Mouse (Mus musculus) urinary bladder, postnatal 4 days (tissue): Measurements from ENCODE around the gene Klhl2.

ENCODE experiments used
- DNase-seq, 2 experiments: peaks; one replicate each; pipeline ENCODE4 v3.0.0; 2021 to 2022; ENCODE audit warnings: low spot score in 2 of 2

The Klhl2 gene

GRCm38 (mm10) chr8:64691591-64692401 lies 158.0 kb downstream of the Klhl2 start:
- DNase-seq = no peak

- DNase-seq = no peak
Measured at GRCm38 (mm10) chr8:64690845-64691244, 159.0 kb downstream of the Klhl2 start.

- no peak for DNase-seq
Measured at GRCm38 (mm10) chr8:64690306-64690705, 159.5 kb downstream of the Klhl2 start.
